Mouse (Mus musculus): ENCODE measurements around the gene Asap3.

GRCm38 (mm10) chr4:136228640-136229039 lies 22.5 kb downstream of the Asap3 start:
- no peak for TF ChIP-seq HCFC1 (IDR thresholded peaks at IDR 0.05; ENCODE audit: borderline replicate concordance, insufficient read depth, low read length)
- TF ChIP-seq ZNF384 (IDR thresholded peaks at IDR 0.05; ENCODE audit: low read depth, low read length), result 0 out of 2 replicates have a peak, but pooled peaks have one; percentile 11
- no peak for TF ChIP-seq CHD2 (IDR thresholded peaks at IDR 0.05; ENCODE audit: low read depth, low read length)
- TF ChIP-seq MAFK (IDR thresholded peaks at IDR 0.05; ENCODE audit: insufficient read depth, low read depth, low read length), result no peak
- TF ChIP-seq ZC3H11A (IDR thresholded peaks at IDR 0.05; ENCODE audit: borderline replicate concordance, low read depth, low read length), result no peak
